Mouse (Mus musculus) liver, postnatal 0 days (tissue): Measurements from ENCODE around the gene Ppp6r2. TPM values are rescaled to one million over a fixed set of nuclear protein-coding genes. Genes with fewer than 3 reads are reported as not detected.

ENCODE experiments used
- ATAC-seq: fragments of 200-750 bp; cut with Nextera tagmentation; 2 replicates; pipeline ENCODE4 v1.8.0; 2017; ENCODE audit warnings: mild to moderate bottlenecking, moderate library complexity
- DNase-seq: peaks from one replicate; pipeline ENCODE4 v3.0.0-alpha.2; 2016
- H3K27ac ChIP-seq: fragments of 300-500 bp; sonication (generic); 2 replicates; pipeline ENCODE4 v1.5.1; 2014; ENCODE audit warnings: antibody characterized with exemption, moderate library complexity, mild to moderate bottlenecking, low read depth
- H3K27me3 ChIP-seq: fragments of 300-500 bp; sonication (generic); 2 replicates; pipeline ENCODE4 v1.6.1; 2014; ENCODE audit warnings: low read length, control low read depth, mixed read lengths; ENCODE audit not compliant: insufficient read depth
- H3K36me3 ChIP-seq: fragments of 300-500 bp; sonication (generic); replicated peaks from 2 replicates; pipeline ENCODE4 v1.6.1; 2014; ENCODE audit warnings: mild to moderate bottlenecking, control low read depth, low read length, moderate library complexity, mixed read lengths; ENCODE audit not compliant: insufficient read depth
- H3K4me1 ChIP-seq: fragments of 300-500 bp; sonication (generic); 2 replicates; pipeline ENCODE4 v1.6.1; 2014; ENCODE audit warnings: antibody characterized with exemption, mild to moderate bottlenecking, control low read depth; ENCODE audit not compliant: insufficient read depth
- H3K4me2 ChIP-seq: fragments of 300-500 bp; sonication (generic); 2 replicates; pipeline ENCODE4 v1.6.1; 2014; ENCODE audit warnings: low read depth, mild to moderate bottlenecking, low read length, moderate library complexity, mixed read lengths
- H3K4me3 ChIP-seq: fragments of 300-500 bp; sonication (generic); 2 replicates; pipeline ENCODE4 v1.5.1; 2014; ENCODE audit warnings: low read depth, low read length
- H3K9ac ChIP-seq: fragments of 300-500 bp; sonication (generic); replicated peaks from 2 replicates; pipeline ENCODE4 v1.6.1; 2014; ENCODE audit warnings: mild to moderate bottlenecking, moderate library complexity
- H3K9me3 ChIP-seq: fragments of 300-500 bp; sonication (generic); 2 replicates; pipeline ENCODE4 v1.6.1; 2016; ENCODE audit warnings: mild to moderate bottlenecking, control low read depth, low read length, mixed read lengths
- CTCF ChIP-seq: sonication (generic); IDR thresholded peaks from 2 replicates; pipeline ENCODE4 v1.5.1; 2016; ENCODE audit warnings: antibody characterized with exemption, low read depth
- EP300 ChIP-seq: IDR thresholded peaks from 2 replicates; pipeline ENCODE4 v1.6.1; 2016; ENCODE audit warnings: antibody characterized with exemption, low read depth, mild to moderate bottlenecking
- WGBS: fragments of 180-500 bp; shearing (Covaris S2); extraction: QIAGEN DNeasy Blood & Tissue Kit; methylation state at CpG from one replicate; pipeline ENCODE4 v1.1.7; 2014; ENCODE audit not compliant: insufficient replicate concordance; 5-methylcytosine and 5-hydroxymethylcytosine counted together
- microRNA-seq: library from miRNA; unstranded; fragments of <30 nt; microRNA quantifications from one replicate; pipeline ENCODE4, GENCODE M21; 2016
- polyA plus RNA-seq: library from polyadenylated mRNA; unstranded; fragments of >200 nt; fragmentation: Nextera tagmentation; extraction: Ambion mirVana; gene quantifications from 2 replicates; pipeline ENCODE4 v1.2.1, GENCODE M21; 2015

Ppp6r2 gene
- polyA plus RNA-seq, 1 experiment from 2014 or later, result 18.1 TPM

- no peaks in the 10 kb centered on the region for H3K36me3 ChIP-seq
- ATAC-seq (peak; percentile 26; the same call in 1 of the 2 replicates), DNase-seq (peak; percentile 11)
- H3K27ac ChIP-seq, result peak within 1 kb of the TSS; percentile 52
- TF ChIP-seq EP300 (no peak), CTCF (no peak)
- no peaks in the 10 kb centered on the region for H3K9me3 ChIP-seq
- H3K27me3 ChIP-seq, result no peaks in the 10 kb centered on the region
- H3K4me3 ChIP-seq, result no peak within 1 kb of the TSS
- WGBS, result 71% methylated on average over 7 of the region's 7 CpGs
- H3K9ac ChIP-seq, result 0 out of 2 replicates have a peak within 1 kb of the TSS, but pooled peaks have one; percentile 30
- H3K4me1 ChIP-seq, result no peaks in the 10 kb centered on the region; the same call in 1 of the 2 replicates
- peak within 1 kb of the TSS; percentile 47 for H3K4me2 ChIP-seq
Observed at GRCm38 (mm10) chr15:89334271-89334670, 122.9 kb downstream of the Ppp6r2 start, which contains the start of gene Miox. Gene Miox, plus strand, starts transcription at chr15:89334398.

DNA sequence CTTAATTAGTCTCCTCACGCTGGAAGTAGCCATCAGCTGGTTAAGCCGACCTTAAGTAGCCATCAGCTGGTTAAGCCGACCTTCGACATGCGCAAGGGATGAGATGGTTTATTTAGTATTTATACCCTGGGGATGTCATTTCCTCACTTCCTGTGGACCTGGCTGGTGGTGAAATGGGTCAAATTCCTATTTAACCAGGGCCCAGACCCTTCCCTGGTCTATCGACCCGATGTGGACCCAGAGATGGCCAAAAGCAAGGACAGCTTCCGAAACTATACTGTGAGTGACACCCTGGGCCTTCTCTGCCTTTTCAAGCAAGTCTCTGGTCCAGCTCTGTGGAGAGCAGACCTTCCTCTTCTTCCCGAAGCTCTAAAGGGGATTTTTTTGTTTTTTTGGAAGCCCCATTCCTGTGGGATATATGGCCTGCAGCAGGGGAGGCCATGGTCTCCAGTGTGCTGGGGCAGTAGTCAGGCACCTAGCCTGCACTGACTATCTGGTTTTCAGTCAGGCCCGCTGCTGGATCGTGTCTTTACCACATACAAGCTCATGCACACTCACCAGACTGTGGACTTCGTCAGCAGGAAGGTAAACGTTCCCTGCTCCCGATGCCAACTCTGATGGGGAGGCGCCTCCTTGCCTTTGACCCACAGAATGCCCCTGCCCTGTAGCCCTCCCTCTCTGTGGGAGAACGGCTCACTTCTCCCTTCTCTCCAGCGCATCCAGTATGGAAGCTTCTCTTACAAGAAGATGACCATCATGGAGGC lies 123.6 kb downstream of the Ppp6r2 start:
- peak overlapping the region; percentile 47 for H3K4me2 ChIP-seq
- WGBS, result 63% methylated on average over 17 of the region's 17 CpGs
- DNase-seq (peak; percentile 18), ATAC-seq (peak; percentile 93)
- H3K27me3 ChIP-seq, result no peaks in the 10 kb centered on the region
- H3K9me3 ChIP-seq, result no peaks in the 10 kb centered on the region
- no peaks in the 10 kb centered on the region; the same call in 1 of the 2 replicates for H3K4me1 ChIP-seq
- H3K9ac ChIP-seq, result 0 out of 2 replicates have a peak overlapping the region, but pooled peaks have one; percentile 30
- TF ChIP-seq CTCF (no peak), EP300 (no peak)
- H3K36me3 ChIP-seq, result no peaks in the 10 kb centered on the region
- peak overlapping the region; percentile 52 for H3K27ac ChIP-seq
- H3K4me3 ChIP-seq, result no peak overlapping the region

DNA sequence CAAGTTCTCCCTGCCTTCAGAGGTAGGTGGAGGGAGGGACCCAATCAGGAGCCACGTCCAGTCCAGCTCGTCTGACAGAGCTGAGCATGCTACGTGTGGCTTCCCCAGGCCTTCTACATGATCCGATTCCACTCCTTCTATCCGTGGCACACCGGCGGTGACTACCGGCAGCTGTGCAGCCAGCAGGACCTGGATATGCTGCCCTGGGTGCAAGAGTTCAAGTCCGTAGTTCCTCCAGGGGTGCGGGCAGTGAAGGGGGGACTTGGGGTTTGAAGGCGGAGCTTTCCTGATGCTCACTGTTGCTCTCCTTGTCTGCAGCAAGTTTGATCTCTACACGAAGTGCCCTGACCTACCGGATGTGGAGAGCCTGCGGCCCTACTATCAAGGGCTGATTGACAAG lies 125.1 kb downstream of the Ppp6r2 start:
- peak; percentile 11 for DNase-seq
- H3K4me3 ChIP-seq, result no peak overlapping the region
- H3K27ac ChIP-seq, result no peak overlapping the region
- H3K27me3 ChIP-seq, result no peaks in the 10 kb centered on the region
- no peak overlapping the region for H3K9ac ChIP-seq
- no peaks in the 10 kb centered on the region; the same call in 1 of the 2 replicates for H3K4me1 ChIP-seq
- WGBS, result 83% methylated on average over 14 of the region's 14 CpGs
- TF ChIP-seq CTCF, result no peak
- no peak for TF ChIP-seq EP300
- H3K9me3 ChIP-seq, result no peaks in the 10 kb centered on the region
- no peaks in the 10 kb centered on the region for H3K36me3 ChIP-seq
- H3K4me2 ChIP-seq, result no peak overlapping the region
- no peak for ATAC-seq

Small RNAs within 50 kb of the gene (microRNA-seq; reads per million reads assigned to microRNA genes)
- 2.0 reads per million for gene Mir6958
- gene Mir6959, result not detected
- gene Mir7118, result 2.4 reads per million

Other genes starting within 250 kb of the Ppp6r2 start
- gene Mlc1, start 232.5 kb upstream of the Ppp6r2 start, polyA plus RNA-seq, result not detected in 2 replicates
- not detected in 2 replicates for gene Mov10l1, start 228.6 kb upstream of the Ppp6r2 start, polyA plus RNA-seq
- not detected in 2 replicates for gene Panx2, start 151.8 kb upstream of the Ppp6r2 start, polyA plus RNA-seq
- 23.3 and 23.6 TPM in 2 replicates for gene Trabd, start 136.4 kb upstream of the Ppp6r2 start, polyA plus RNA-seq
- 14.3 and 14.7 TPM in 2 replicates for gene Selenoo, start 122.5 kb upstream of the Ppp6r2 start, polyA plus RNA-seq
- gene Tubgcp6, start 88.4 kb upstream of the Ppp6r2 start, polyA plus RNA-seq, result 3.1 and 3.3 TPM in 2 replicates
- gene Hdac10, start 82.9 kb upstream of the Ppp6r2 start, polyA plus RNA-seq, result 4.9 and 6.3 TPM in 2 replicates
- gene Mapk12, start 70.8 kb upstream of the Ppp6r2 start, polyA plus RNA-seq, result 2.1 and 2.4 TPM in 2 replicates
- gene Mapk11, start 61.9 kb upstream of the Ppp6r2 start, polyA plus RNA-seq, result 0.66 and 0.81 TPM in 2 replicates
- gene Plxnb2, start 30.8 kb upstream of the Ppp6r2 start, polyA plus RNA-seq, result 27.2 and 29.7 TPM in 2 replicates
- gene Dennd6b, start 15.1 kb upstream of the Ppp6r2 start, polyA plus RNA-seq, result 2.6 and 2.7 TPM in 2 replicates
- 16.5 and 17.0 TPM in 2 replicates for gene Sbf1, start 103.8 kb downstream of the Ppp6r2 start, polyA plus RNA-seq
- gene Adm2, start 111.2 kb downstream of the Ppp6r2 start, polyA plus RNA-seq, result 1.4 and 3.7 TPM in 2 replicates
- 22.9 and 27.0 TPM in 2 replicates for gene Miox, start 122.8 kb downstream of the Ppp6r2 start, polyA plus RNA-seq
- gene Lmf2, start 144.1 kb downstream of the Ppp6r2 start, polyA plus RNA-seq, result 22.1 and 24.0 TPM in 2 replicates
- gene Ncaph2, start 144.2 kb downstream of the Ppp6r2 start, polyA plus RNA-seq, result 59.4 and 59.8 TPM in 2 replicates
- gene Sco2, start 162.3 kb downstream of the Ppp6r2 start, polyA plus RNA-seq, result 9.1 and 10.1 TPM in 2 replicates
- gene Tymp, start 165.5 kb downstream of the Ppp6r2 start, polyA plus RNA-seq, result 5.8 and 7.7 TPM in 2 replicates
- 1.8 and 2.0 TPM in 2 replicates for gene Odf3b, start 167.7 kb downstream of the Ppp6r2 start, polyA plus RNA-seq
- not detected in 2 replicates for gene Klhdc7b, start 173.4 kb downstream of the Ppp6r2 start, polyA plus RNA-seq
- not detected in 2 replicates for gene Syce3, start 198.9 kb downstream of the Ppp6r2 start, polyA plus RNA-seq
- 10.7 and 12.4 TPM in 2 replicates for gene Cpt1b, start 214.3 kb downstream of the Ppp6r2 start, polyA plus RNA-seq
- 0.64 and 1.5 TPM in 2 replicates for gene C730034F03Rik, start 218.0 kb downstream of the Ppp6r2 start, polyA plus RNA-seq
- gene Gm44502, start 218.1 kb downstream of the Ppp6r2 start, polyA plus RNA-seq, result not detected in 2 replicates
- gene Chkb, start 218.4 kb downstream of the Ppp6r2 start, polyA plus RNA-seq, result 42.7 and 44.3 TPM in 2 replicates
- gene Mapk8ip2, start 242.4 kb downstream of the Ppp6r2 start, polyA plus RNA-seq, result not detected in 2 replicates